Mouse (Mus musculus) embryonic fibroblast, embryonic 13.5 days (primary cell): ENCODE data around the gene Ttll6. TPM values are rescaled to one million over a fixed set of nuclear protein-coding genes. Genes with fewer than 3 reads are reported as not detected.

ENCODE experiments used
- H3K27ac ChIP-seq: 2 replicates; pipeline ENCODE4 v1.5.1; 2012; ENCODE audit warnings: low read length, control low read depth, inconsistent platforms; ENCODE audit not compliant: insufficient read depth
- H3K4me1 ChIP-seq: 2 replicates; pipeline ENCODE4 v1.6.1; 2011; ENCODE audit warnings: low read length; ENCODE audit not compliant: control insufficient read depth, insufficient read depth
- H3K4me3 ChIP-seq: 2 replicates; pipeline ENCODE4 v1.5.1; 2011; ENCODE audit warnings: mild to moderate bottlenecking, control low read depth, low read length; ENCODE audit not compliant: insufficient read depth
- CTCF ChIP-seq: IDR thresholded peaks from 2 replicates; pipeline ENCODE4 v1.5.1; 2011; ENCODE audit warnings: mild to moderate bottlenecking, control low read depth, low read length, moderate library complexity, borderline replicate concordance; ENCODE audit not compliant: insufficient read depth
- POLR2A ChIP-seq: IDR thresholded peaks from 2 replicates; pipeline ENCODE4 v1.6.1; 2011; ENCODE audit warnings: low read depth, mild to moderate bottlenecking, control low read depth, low read length, moderate library complexity
- polyA plus RNA-seq: library from polyadenylated mRNA; stranded (reverse); fragments of >200 nt; gene quantifications from 2 replicates; pipeline ENCODE4 v1.2.4, GENCODE M21; 2011; ENCODE audit warnings: low read depth; ENCODE audit not compliant: missing spikeins, insufficient read length

Ttll6 gene
- polyA plus RNA-seq, 1 experiment: not detected

DNA sequence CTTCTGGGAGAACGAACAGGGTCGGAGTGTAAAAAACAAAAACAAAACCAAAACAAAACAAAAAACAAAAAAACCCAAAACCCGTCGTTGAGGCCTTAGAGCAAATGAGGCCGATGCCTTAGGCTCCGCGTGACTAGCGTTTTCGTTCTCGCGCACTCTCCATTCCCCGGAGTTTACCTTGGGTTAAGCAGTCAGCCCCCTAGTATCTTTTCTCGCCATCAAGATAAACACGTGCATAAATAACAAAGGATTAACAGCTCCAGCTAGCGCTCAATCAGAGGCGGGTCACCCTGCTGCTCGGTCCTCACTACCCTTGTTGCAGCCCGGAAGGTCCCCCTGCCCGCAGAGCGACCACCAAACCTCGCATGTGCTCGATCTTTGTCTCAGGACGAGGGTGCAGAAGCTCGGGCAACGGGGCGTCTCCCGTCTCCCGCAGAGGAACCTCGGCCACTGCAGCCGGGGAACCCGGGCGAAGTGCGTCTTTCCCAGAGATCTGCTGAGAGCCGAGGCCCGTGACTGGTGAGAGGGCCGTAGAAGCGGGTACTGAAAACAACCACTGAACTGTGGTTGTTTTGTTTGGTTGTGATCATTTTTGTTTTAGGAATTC, 69.7 kb downstream of the Ttll6 start:
- Histone ChIP-seq H3K4me3 (no peak overlapping the region), H3K27ac (no peak overlapping the region), H3K4me1 (peaks cover 3% of the 10 kb centered on the region; the same call in 1 of the 2 replicates)
- TF ChIP-seq CTCF: no peak
- TF ChIP-seq POLR2A: no peak

DNA sequence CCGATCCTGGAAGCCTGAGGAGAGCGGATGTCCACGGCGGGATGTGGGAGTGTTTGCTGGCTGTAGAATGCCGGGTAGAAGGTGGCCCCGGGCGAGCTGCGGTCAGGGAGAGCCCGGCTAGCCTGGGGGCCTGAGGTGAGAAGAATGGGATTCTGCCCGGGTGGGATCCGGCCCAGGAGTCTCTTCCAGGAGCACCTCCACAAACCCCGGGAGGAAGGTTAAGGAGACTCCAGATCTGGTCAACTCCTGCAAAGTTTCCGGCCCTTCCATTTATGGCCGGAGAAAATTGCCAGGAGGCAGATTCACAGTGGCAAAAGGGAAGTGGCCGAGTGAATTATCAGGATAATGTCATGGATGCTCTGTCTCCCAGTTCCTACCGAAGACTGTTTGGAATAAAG, 70.2 kb downstream of the Ttll6 start:
- no peak overlapping the region for H3K4me3 ChIP-seq
- H3K4me1 ChIP-seq: peaks cover 3% of the 10 kb centered on the region; the same call in 1 of the 2 replicates
- no peak overlapping the region for H3K27ac ChIP-seq
- no peak for TF ChIP-seq CTCF
- no peak for TF ChIP-seq POLR2A

DNA sequence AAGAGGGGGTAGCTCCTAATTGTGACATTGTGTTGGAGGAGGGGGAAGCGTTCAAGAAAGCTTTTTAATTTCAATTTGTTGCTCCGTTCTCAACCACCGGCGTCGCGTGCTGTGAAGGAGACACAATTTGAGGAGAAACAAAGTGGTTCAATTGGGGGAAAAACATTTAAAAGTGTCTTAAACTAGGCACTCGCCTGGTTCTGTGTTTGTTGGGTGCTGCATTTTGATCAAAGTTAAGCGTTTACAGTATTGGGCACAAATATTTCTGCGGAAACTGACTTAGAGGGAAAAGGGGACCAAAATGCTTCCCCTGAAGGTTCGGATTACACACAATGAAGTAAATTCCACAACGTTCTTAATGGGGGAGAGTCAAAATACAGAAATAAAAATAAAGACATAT, 70.8 kb downstream of the Ttll6 start:
- Histone ChIP-seq H3K4me3 (no peak overlapping the region), H3K4me1 (peaks cover 3% of the 10 kb centered on the region; the same call in 1 of the 2 replicates), H3K27ac (no peak overlapping the region)
- TF ChIP-seq CTCF: no peak
- TF ChIP-seq POLR2A: no peak

DNA sequence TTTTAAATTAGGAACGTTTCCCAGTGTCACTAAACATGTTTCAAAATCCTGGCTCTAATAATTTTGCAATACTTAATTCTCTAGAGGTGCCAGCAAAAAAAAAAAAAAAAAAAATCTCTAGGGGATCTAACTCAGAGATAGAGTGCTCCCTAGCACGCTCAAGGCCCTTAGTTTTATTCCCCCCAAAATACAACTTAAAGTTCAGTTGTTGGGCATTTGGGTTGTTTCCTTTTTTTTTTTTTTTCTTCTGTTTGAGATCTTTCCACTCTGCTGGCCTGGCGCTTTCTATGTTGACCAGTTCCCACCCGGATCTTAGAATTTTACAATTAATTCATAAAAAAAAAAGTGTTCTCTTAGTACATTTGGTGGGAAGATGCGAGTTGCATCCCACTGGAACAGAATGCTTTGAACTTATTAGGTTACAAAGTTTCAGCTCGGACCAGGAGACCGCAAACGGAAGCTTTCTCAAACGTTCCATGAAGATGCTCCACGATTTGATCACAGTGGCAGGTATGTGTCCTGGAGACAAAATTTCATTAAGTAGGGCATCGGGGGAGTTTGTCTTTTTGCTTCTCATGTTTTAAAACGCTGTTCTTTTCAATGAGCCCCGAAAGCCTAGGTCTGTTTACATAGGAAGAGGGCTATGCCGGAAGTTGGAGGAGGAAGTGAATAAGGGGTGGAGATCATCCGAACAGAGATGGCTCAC, 72.0 kb downstream of the Ttll6 start:
- H3K4me1 ChIP-seq: peaks cover 3% of the 10 kb centered on the region; the same call in 1 of the 2 replicates
- no peak for TF ChIP-seq CTCF
- no peak for TF ChIP-seq POLR2A
- H3K4me3 ChIP-seq: no peak overlapping the region

More for the DNA sequence above, 72.0 kb downstream of the Ttll6 start:
- H3K27ac ChIP-seq: no peak overlapping the region

Other genes with a start within 250 kb of the Ttll6 start
- 0.47 and 0.51 TPM in 2 replicates for gene B4galnt2, start 218.9 kb upstream of the Ttll6 start, polyA plus RNA-seq
- gene Igf2bp1, start 127.8 kb upstream of the Ttll6 start, polyA plus RNA-seq: 37.9 and 39.8 TPM in 2 replicates
- gene Gip, start 109.2 kb upstream of the Ttll6 start, polyA plus RNA-seq: not detected in 2 replicates
- gene Snf8, start 98.9 kb upstream of the Ttll6 start, polyA plus RNA-seq: 68.4 and 71.9 TPM in 2 replicates
- gene Ube2z, start 68.4 kb upstream of the Ttll6 start, polyA plus RNA-seq: 79.3 and 80.1 TPM in 2 replicates
- gene Atp5g1, start 58.1 kb upstream of the Ttll6 start, polyA plus RNA-seq: 206 and 212 TPM in 2 replicates
- not detected in 2 replicates for gene Calcoco2, start 21.8 kb upstream of the Ttll6 start, polyA plus RNA-seq
- gene Hoxb13, start 60.5 kb downstream of the Ttll6 start, polyA plus RNA-seq: not detected in 2 replicates
- 43.5 and 51.7 TPM in 2 replicates for gene Hoxb9, start 137.7 kb downstream of the Ttll6 start, polyA plus RNA-seq
- 11.7 and 20.1 TPM in 2 replicates for gene Hoxb8, start 148.1 kb downstream of the Ttll6 start, polyA plus RNA-seq
- 13.1 and 22.5 TPM in 2 replicates for gene Hoxb7, start 152.8 kb downstream of the Ttll6 start, polyA plus RNA-seq
- 9.6 and 14.1 TPM in 2 replicates for gene Hoxb6, start 158.7 kb downstream of the Ttll6 start, polyA plus RNA-seq
- 4.1 and 5.9 TPM in 2 replicates for gene Hoxb5, start 169.6 kb downstream of the Ttll6 start, polyA plus RNA-seq
- 8.3 and 10.4 TPM in 2 replicates for gene Hoxb4, start 184.5 kb downstream of the Ttll6 start, polyA plus RNA-seq
- gene Hoxb3, start 189.5 kb downstream of the Ttll6 start, polyA plus RNA-seq: 19.1 and 21.9 TPM in 2 replicates
- 6.6 and 11.0 TPM in 2 replicates for gene Hoxb2, start 216.7 kb downstream of the Ttll6 start, polyA plus RNA-seq
- gene Hoxb1, start 232.0 kb downstream of the Ttll6 start, polyA plus RNA-seq: not detected in 2 replicates